ENCODE assay signal across 25 mouse cellular contexts in the genomic region with DNA sequence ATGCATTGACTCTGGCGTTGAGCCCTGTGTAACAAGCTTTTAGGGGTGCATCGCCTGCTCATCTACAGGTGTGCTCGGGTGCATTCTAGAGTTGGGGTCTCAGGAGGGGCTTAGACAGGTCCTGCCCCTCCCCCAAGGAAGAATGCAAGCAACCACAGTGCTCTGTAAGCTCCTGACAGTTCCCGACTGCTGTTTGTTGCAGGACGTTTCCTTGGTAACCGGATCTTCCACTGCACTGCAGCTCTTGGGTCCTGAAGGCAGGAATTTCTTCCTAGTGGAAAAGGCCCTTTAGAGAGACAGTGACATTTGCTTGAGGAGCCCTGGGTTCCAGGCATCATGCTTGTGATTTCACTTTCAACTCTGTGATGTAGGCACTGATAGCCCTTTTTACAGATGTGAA. TPM values are rescaled to one million over a fixed set of nuclear protein-coding genes. Genes with fewer than 3 reads are reported as not detected.
DNase-seq lines count a peak whose midpoint lies in the region; ATAC-seq and TF ChIP-seq lines count a peak whose summit lies in the region.
"Had no signal": no experiment of that assay in that cellular context is flagged by ENCODE, and none has a peak within 500 bp of the region (broad histone marks: within the 10 kb centered on the region; RNA-seq: fewer than 3 reads in every experiment).

No protein-coding gene starts in this region.

- H3K27ac ChIP-seq in forebrain, postnatal 0 days (ENCODE audit: low read depth, low read length): 0 out of 2 replicates have a peak overlapping the region, but pooled peaks have one; percentile 40
- H3K27ac ChIP-seq in forebrain, embryonic 11.5 days (ENCODE audit: low read depth, low read length): no peak overlapping the region
- H3K27ac ChIP-seq: embryonic facial prominence, embryonic 13.5 days; hindbrain, embryonic 10.5 days; kidney, postnatal 0 days; neural tube, embryonic 13.5 days had no signal

- H3K4me1 ChIP-seq in forebrain, postnatal 0 days (ENCODE audit: insufficient read depth): no peaks in the 10 kb centered on the region
- no peaks in the 10 kb centered on the region for H3K4me1 ChIP-seq in forebrain, embryonic 11.5 days (replicated peaks; ENCODE audit: control insufficient read depth, insufficient read depth, low read length)
- H3K4me1 ChIP-seq: embryonic facial prominence, embryonic 13.5 days; neural tube, embryonic 13.5 days had no signal

- peak; percentile 41 for DNase-seq in forebrain, postnatal 0 days
- DNase-seq in forebrain, embryonic 11.5 days (ENCODE audit: low spot score): no peak
- DNase-seq in left cerebral cortex, postnatal 14 days (ENCODE audit: low spot score in 2 of 2): peak; percentile 25 to 55
- DNase-seq in left cerebral cortex, adult 18-20 months (ENCODE audit: low spot score in 2 of 2): no peak
- DNase-seq in right cerebral cortex, adult 2 months (ENCODE audit: low spot score in 2 of 2): peak; percentile 20 to 29
- DNase-seq in right cerebral cortex, postnatal 14 days: no peak
- peak; percentile 18 to 29 for DNase-seq in layer of hippocampus, postnatal 14 days (ENCODE audit: low spot score in 2 of 2)
- no peak for DNase-seq in heart, postnatal 25 days (ENCODE audit: low spot score)
- DNase-seq: adrenal gland, postnatal 36 days; cerebellum, adult 8-10 months; gastrocnemius, postnatal 25 days; kidney, adult 18-20 months; lung, adult 18-20 months; lung, postnatal 14 days had no signal

- H3K27me3 ChIP-seq in forebrain, postnatal 0 days (ENCODE audit: insufficient read depth, low read length): no peaks in the 10 kb centered on the region
- no peaks in the 10 kb centered on the region for H3K27me3 ChIP-seq in forebrain, embryonic 11.5 days (ENCODE audit: control insufficient read depth, insufficient read depth, low read length)
- H3K27me3 ChIP-seq: CH12.LX; embryonic facial prominence, embryonic 13.5 days; neural tube, embryonic 13.5 days had no signal

- intact Hi-C loops in left cerebral cortex, postnatal 14 days (cut with DNase I): no loop called here
- intact Hi-C loops in heart, postnatal 25 days (cut with DNase I): no loop called here

- no peaks in the 10 kb centered on the region for H3K36me3 ChIP-seq in forebrain, postnatal 0 days (ENCODE audit: insufficient read depth)
- peaks cover 3% of the 10 kb centered on the region; the same call in 1 of the 2 replicates for H3K36me3 ChIP-seq in forebrain, embryonic 11.5 days (ENCODE audit: control insufficient read depth, insufficient read depth, low read length)
- H3K36me3 ChIP-seq: neural tube, embryonic 13.5 days had no signal

- 66% methylated on average over 6 of the region's 6 CpGs for WGBS in forebrain, postnatal 0 days
- WGBS in forebrain, embryonic 11.5 days: 65% methylated on average over 6 of the region's 6 CpGs

- peak; percentile 54; the same call in 1 of the 2 replicates for ATAC-seq in forebrain, postnatal 0 days
- ATAC-seq in forebrain, embryonic 11.5 days (replicated peaks; ENCODE audit: low FRiP score): no peak

- no peak for TF ChIP-seq CTCF in forebrain, postnatal 0 days (IDR thresholded peaks at IDR 0.05; ENCODE audit: low read depth)

- H3K9me3 ChIP-seq in forebrain, postnatal 0 days (ENCODE audit: low read length): no peaks in the 10 kb centered on the region
- H3K9me3 ChIP-seq in forebrain, embryonic 11.5 days (ENCODE audit: control insufficient read depth, low read length): no peaks in the 10 kb centered on the region
- H3K9me3 ChIP-seq: embryonic facial prominence, embryonic 13.5 days; hindbrain, embryonic 10.5 days; neural tube, embryonic 13.5 days had no signal

- H3K4me2 ChIP-seq in forebrain, postnatal 0 days (ENCODE audit: low read depth): no peak overlapping the region
- H3K4me2 ChIP-seq in forebrain, embryonic 11.5 days (ENCODE audit: low read depth, low read length, severe bottlenecking): no peak overlapping the region
- H3K4me2 ChIP-seq: embryonic facial prominence, embryonic 13.5 days; liver, embryonic 11.5 days; neural tube, embryonic 13.5 days had no signal

- no peak overlapping the region for H3K4me3 ChIP-seq in forebrain, postnatal 0 days (ENCODE audit: low read depth, low read length)
- no peak overlapping the region for H3K4me3 ChIP-seq in forebrain, embryonic 11.5 days (ENCODE audit: low read depth, low read length)
- H3K4me3 ChIP-seq: embryonic facial prominence, embryonic 13.5 days; hindbrain, embryonic 10.5 days; neural tube, embryonic 13.5 days had no signal

- H3K9ac ChIP-seq in forebrain, postnatal 0 days: no peak overlapping the region
- H3K9ac ChIP-seq in forebrain, embryonic 11.5 days (ENCODE audit: low read length): no peak overlapping the region
- H3K9ac ChIP-seq: embryonic facial prominence, embryonic 13.5 days; neural tube, embryonic 13.5 days had no signal

RNA-seq across cellular contexts. Expression of a gene that starts 17.2 kb away (rescaled TPM):
- 0.08 TPM in 1 of 2 replicates, not detected in the other for total RNA-seq in forebrain, postnatal 0 days (2014; rRNA removed)
- not detected in 2 replicates for polyA plus RNA-seq in forebrain, postnatal 0 days (2015; fragmentation: Nextera tagmentation; extraction: Ambion mirVana)
- polyA plus RNA-seq in forebrain, embryonic 11.5 days (2014; fragmentation: Nextera tagmentation; extraction: Ambion mirVana): not detected in 2 replicates
- not detected for total RNA-seq in left cerebral cortex, postnatal 14 days (2021)
- not detected for total RNA-seq in left cerebral cortex, adult 18-20 months (2021)
- not detected for total RNA-seq in layer of hippocampus, postnatal 14 days (2021)
- under 1 TPM in 1 of 2 experiments, not detected in 1; 0.17 TPM for total RNA-seq in heart, postnatal 25 days (2021)
- total RNA-seq: adrenal gland, postnatal 36 days; CH12.LX; gastrocnemius, postnatal 25 days; megakaryocyte, adult 5-6 weeks; MEL had no signal
- polyA plus RNA-seq: embryonic facial prominence, embryonic 13.5 days; limb, embryonic 11.5 days; liver, embryonic 11.5 days; neural tube, embryonic 13.5 days; small intestine, adult 2 months had no signal

RNA-seq across cellular contexts. Expression of a gene that starts 19.3 kb away (rescaled TPM):
- 13.4 and 26.7 TPM in 2 replicates for total RNA-seq in forebrain, postnatal 0 days (2014; rRNA removed)
- polyA plus RNA-seq in forebrain, postnatal 0 days (2015; fragmentation: Nextera tagmentation; extraction: Ambion mirVana): 9.7 and 23.2 TPM in 2 replicates
- polyA plus RNA-seq in forebrain, embryonic 11.5 days (2014; fragmentation: Nextera tagmentation; extraction: Ambion mirVana): 106 and 133 TPM in 2 replicates
- 10 to 100 TPM; 12.7 to 14.6 TPM for total RNA-seq in left cerebral cortex, postnatal 14 days (2021)
- 10 to 100 TPM; 15.5 to 16.4 TPM for total RNA-seq in left cerebral cortex, adult 18-20 months (2021)
- 10 to 100 TPM in 1 of 2 experiments, 1 to 10 TPM in 1; 9.4 to 14.4 TPM for total RNA-seq in layer of hippocampus, postnatal 14 days (2021)
- 1 to 10 TPM; 5.8 to 6.5 TPM for total RNA-seq in heart, postnatal 25 days (2021)

RNA-seq across cellular contexts. Expression of a gene that starts 25.4 kb away (rescaled TPM):
- total RNA-seq in forebrain, postnatal 0 days (2014; rRNA removed): 5.0 and 9.0 TPM in 2 replicates
- polyA plus RNA-seq in forebrain, postnatal 0 days (2015; fragmentation: Nextera tagmentation; extraction: Ambion mirVana): 2.6 and 3.7 TPM in 2 replicates
- 12.5 and 12.7 TPM in 2 replicates for polyA plus RNA-seq in forebrain, embryonic 11.5 days (2014; fragmentation: Nextera tagmentation; extraction: Ambion mirVana)
- total RNA-seq in left cerebral cortex, postnatal 14 days (2021): 1 to 10 TPM; 3.8 to 3.9 TPM
- 1 to 10 TPM; 4.1 to 4.3 TPM for total RNA-seq in left cerebral cortex, adult 18-20 months (2021)
- 1 to 10 TPM; 4.2 to 5.6 TPM for total RNA-seq in layer of hippocampus, postnatal 14 days (2021)
- under 1 TPM; 0.16 to 0.42 TPM for total RNA-seq in heart, postnatal 25 days (2021)
- total RNA-seq: monocyte, adult 5-6 weeks had no signal

RNA-seq across cellular contexts. Expression of a gene that starts 41.4 kb away (rescaled TPM):
- 4.0 and 5.8 TPM in 2 replicates for total RNA-seq in forebrain, postnatal 0 days (2014; rRNA removed)
- 5.2 and 5.3 TPM in 2 replicates for polyA plus RNA-seq in forebrain, postnatal 0 days (2015; fragmentation: Nextera tagmentation; extraction: Ambion mirVana)
- polyA plus RNA-seq in forebrain, embryonic 11.5 days (2014; fragmentation: Nextera tagmentation; extraction: Ambion mirVana): 6.8 and 7.5 TPM in 2 replicates
- total RNA-seq in left cerebral cortex, postnatal 14 days (2021): 1 to 10 TPM; 5.5 to 5.8 TPM
- total RNA-seq in left cerebral cortex, adult 18-20 months (2021): 1 to 10 TPM; 6.5 to 7.9 TPM
- total RNA-seq in layer of hippocampus, postnatal 14 days (2021): 1 to 10 TPM; 5.1 to 6.0 TPM
- total RNA-seq in heart, postnatal 25 days (2021): 10 to 100 TPM; 12.2 to 14.3 TPM

RNA-seq across cellular contexts. Expression of a gene that starts 43.1 kb away (rescaled TPM):
- total RNA-seq in forebrain, postnatal 0 days (2014; rRNA removed): 121 and 130 TPM in 2 replicates
- polyA plus RNA-seq in forebrain, postnatal 0 days (2015; fragmentation: Nextera tagmentation; extraction: Ambion mirVana): 81.8 and 86.6 TPM in 2 replicates
- 62.6 and 75.6 TPM in 2 replicates for polyA plus RNA-seq in forebrain, embryonic 11.5 days (2014; fragmentation: Nextera tagmentation; extraction: Ambion mirVana)
- total RNA-seq in left cerebral cortex, postnatal 14 days (2021): 10 to 100 TPM; 67.2 to 73.8 TPM
- total RNA-seq in left cerebral cortex, adult 18-20 months (2021): 10 to 100 TPM; 63.9 to 70.5 TPM
- 10 to 100 TPM; 66.5 to 77.9 TPM for total RNA-seq in layer of hippocampus, postnatal 14 days (2021)
- 10 to 100 TPM; 83.0 to 88.6 TPM for total RNA-seq in heart, postnatal 25 days (2021)

Comparison
In these comparisons a context has a peak if more than half of its experiments do, and no peak if none do; other contexts are left out.
1. DNase-seq: peak in forebrain, postnatal 0 days (single experiment), left cerebral cortex, postnatal 14 days (2 of 2), right cerebral cortex, adult 2 months (2 of 2) and layer of hippocampus, postnatal 14 days (2 of 2); none in forebrain, embryonic 11.5 days (single experiment), left cerebral cortex, adult 18-20 months (0 of 2), right cerebral cortex, postnatal 14 days (single experiment) and heart, postnatal 25 days (single experiment).